Mouse (Mus musculus) central nervous system, embryonic 14 days (tissue): ENCODE results near the gene Pms1. TPM values are rescaled to one million over a fixed set of nuclear protein-coding genes. Genes with fewer than 3 reads are reported as not detected.

Experiments used
- polyA plus RNA-seq: library from polyadenylated mRNA; depleted of rRNA; stranded (reverse); fragments of >200 nt; gene quantifications from 2 replicates; pipeline ENCODE4 v1.2.3, GENCODE M21; 2012; rRNA removed

Gene Pms1
- 5.7 and 7.0 TPM in 2 replicates for polyA plus RNA-seq

GRCm38 (mm10) chr1:53296581-53297383 lies at the start of gene Pms1, which contains the start of the genes Ormdl1 and Gm28778:
TSS of gene Pms1 (minus strand) at chr1:53297018.
TSS of gene Ormdl1 (plus strand) at chr1:53297095.
TSS of gene Gm28778 (plus strand) at chr1:53297111.

GRCm38 (mm10) chr1:53312989-53313967 lies 16.5 kb upstream of the Pms1 start, which contains the start of gene Osgepl1:
TSS of gene Osgepl1 (plus strand) at chr1:53313624.

GRCm38 (mm10) chr1:53187536-53187935 lies 109.3 kb downstream of the Pms1 start, which contains the start of gene 1700019A02Rik:
TSS of gene 1700019A02Rik (minus strand) at chr1:53187636.

Other genes starting within 250 kb of the Pms1 start
- gene Mstn, start 235.4 kb downstream of the Pms1 start, polyA plus RNA-seq: 0.17 and 1.1 TPM in 2 replicates
- 0.27 TPM in 1 of 2 replicates, not detected in the other for gene 1700019A02Rik, start 109.4 kb downstream of the Pms1 start, polyA plus RNA-seq
- gene Ormdl1, start 77 bp upstream of the Pms1 start, polyA plus RNA-seq: 32.9 and 38.2 TPM in 2 replicates
- 2.6 and 4.2 TPM in 2 replicates for gene Gm28778, start 93 bp upstream of the Pms1 start, polyA plus RNA-seq
- gene Osgepl1, start 16.6 kb upstream of the Pms1 start, polyA plus RNA-seq: 17.2 and 19.8 TPM in 2 replicates
- not detected in 2 replicates for gene Asdurf, start 55.6 kb upstream of the Pms1 start, polyA plus RNA-seq
- gene Gm28551, start 55.6 kb upstream of the Pms1 start, polyA plus RNA-seq: 0.66 and 0.90 TPM in 2 replicates
- gene Asnsd1, start 55.7 kb upstream of the Pms1 start, polyA plus RNA-seq: 31.0 and 31.5 TPM in 2 replicates